31 mouse cellular contexts compared by ENCODE assay signal in the genomic region with DNA sequence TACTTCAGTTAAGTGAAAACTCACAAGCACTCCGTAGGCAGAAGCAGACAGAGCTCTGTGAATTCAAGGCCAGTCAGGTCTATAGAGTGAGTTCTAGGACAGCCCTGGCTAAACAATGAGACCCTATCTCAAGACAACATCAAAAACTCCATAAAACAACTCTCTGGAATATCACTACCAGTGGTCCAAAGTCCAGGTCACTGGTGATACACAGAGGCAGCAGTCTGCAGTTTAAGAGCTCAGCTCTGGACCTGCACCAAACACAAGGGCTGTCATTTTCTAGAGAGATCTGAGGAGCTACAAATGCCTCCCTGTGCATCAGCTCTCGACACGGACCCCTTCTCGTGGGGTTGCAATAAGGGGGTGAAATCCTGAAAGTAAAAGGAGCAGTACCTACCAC. TPM values are rescaled to one million over a fixed set of nuclear protein-coding genes. Genes with fewer than 3 reads are reported as not detected.
DNase-seq lines count a peak whose midpoint lies in the region; ATAC-seq lines count a peak whose summit lies in the region.
"Had no signal": no experiment of that assay in that cellular context is flagged by ENCODE, and none has a peak within 500 bp of the region (broad histone marks: within the 10 kb centered on the region; RNA-seq: fewer than 3 reads in every experiment).

No protein-coding gene starts in this region.

- peaks cover 15% of the 10 kb centered on the region for H3K4me1 ChIP-seq in kidney, embryonic 14.5 days (ENCODE audit: control insufficient read depth, insufficient read depth, low read length)
- H3K4me1 ChIP-seq in intestine, embryonic 16.5 days (ENCODE audit: control insufficient read depth, insufficient read depth, low read length): peaks cover 22% of the 10 kb centered on the region
- peaks cover 12% of the 10 kb centered on the region for H3K4me1 ChIP-seq in stomach, embryonic 14.5 days (ENCODE audit: control insufficient read depth, insufficient read depth, low read length)

- no peak overlapping the region for H3K9ac ChIP-seq in kidney, embryonic 14.5 days (ENCODE audit: low read depth, low read length)
- no peak overlapping the region for H3K9ac ChIP-seq in intestine, embryonic 16.5 days (ENCODE audit: low read depth, low read length)
- H3K9ac ChIP-seq in stomach, embryonic 14.5 days (replicated peaks; ENCODE audit: low read depth, low read length): no peak overlapping the region
- H3K9ac ChIP-seq: embryonic facial prominence, embryonic 15.5 days; forebrain, embryonic 13.5 days; heart, embryonic 15.5 days; limb, embryonic 13.5 days; liver, embryonic 15.5 days; lung, embryonic 15.5 days; midbrain, embryonic 12.5 days; neural tube, embryonic 12.5 days had no signal

- 90% methylated on average over 4 of the region's 4 CpGs for WGBS in kidney, embryonic 14.5 days
- 65% methylated on average over 4 of the region's 4 CpGs for WGBS in intestine, embryonic 16.5 days
- 84% methylated on average over 4 of the region's 4 CpGs for WGBS in stomach, embryonic 14.5 days

- H3K36me3 ChIP-seq in kidney, embryonic 14.5 days (ENCODE audit: control insufficient read depth, insufficient read depth, low read length): peaks cover 6% of the 10 kb centered on the region
- H3K36me3 ChIP-seq in intestine, embryonic 16.5 days (ENCODE audit: control insufficient read depth, insufficient read depth, low read length): peaks cover 3% of the 10 kb centered on the region
- H3K36me3 ChIP-seq in stomach, embryonic 14.5 days (ENCODE audit: control insufficient read depth, insufficient read depth, low read length): peaks cover 1% of the 10 kb centered on the region; the same call in 1 of the 2 replicates

- DNase-seq in cerebellum, adult 9-10 months: peak; percentile 33
- DNase-seq in cerebellum, postnatal 36 days: no peak
- peak; percentile 59 for DNase-seq in kidney, adult 9 months
- no peak for DNase-seq in left cerebral cortex, postnatal 25 days (ENCODE audit: low spot score in 2 of 2)
- DNase-seq: adrenal gland, postnatal 25 days; cerebellum, postnatal 10 days; gastrocnemius, postnatal 14 days; right cerebral cortex, postnatal 4 days; thymus, postnatal 14 days had no signal

- ATAC-seq in kidney, embryonic 14.5 days (ENCODE audit: low FRiP score, low TSS enrichment): no peak
- ATAC-seq in intestine, embryonic 16.5 days: no peak
- no peak for ATAC-seq in stomach, embryonic 14.5 days (ENCODE audit: insufficient number of reproducible peaks, insufficient read depth, low FRiP score, low read depth)
- no peak for ATAC-seq in CD4-positive, CD25-positive, alpha-beta regulatory T cell, adult 4 months
- ATAC-seq: forebrain, embryonic 13.5 days; hindbrain, embryonic 16.5 days had no signal

- no peak overlapping the region for H3K4me2 ChIP-seq in kidney, embryonic 14.5 days (replicated peaks; ENCODE audit: low read depth, low read length)
- H3K4me2 ChIP-seq in intestine, embryonic 16.5 days (ENCODE audit: low read depth, low read length): 0 out of 2 replicates have a peak overlapping the region, but pooled peaks have one; percentile 4
- no peak overlapping the region for H3K4me2 ChIP-seq in stomach, embryonic 14.5 days (replicated peaks; ENCODE audit: low read depth, low read length)
- H3K4me2 ChIP-seq: embryonic facial prominence, embryonic 15.5 days; forebrain, embryonic 13.5 days; heart, embryonic 15.5 days; limb, embryonic 13.5 days; liver, embryonic 15.5 days; lung, embryonic 15.5 days; midbrain, embryonic 12.5 days; neural tube, embryonic 12.5 days had no signal

- H3K27me3 ChIP-seq in kidney, embryonic 14.5 days (ENCODE audit: control insufficient read depth, insufficient read depth, low read length): peaks cover 5% of the 10 kb centered on the region
- peaks cover under 1% of the 10 kb centered on the region; the same call in 1 of the 2 replicates for H3K27me3 ChIP-seq in intestine, embryonic 16.5 days (replicated peaks; ENCODE audit: control insufficient read depth, insufficient read depth, low read length)
- no peaks in the 10 kb centered on the region for H3K27me3 ChIP-seq in stomach, embryonic 14.5 days (ENCODE audit: control insufficient read depth, insufficient read depth, low read length)

- no peaks in the 10 kb centered on the region for H3K9me3 ChIP-seq in kidney, embryonic 14.5 days (ENCODE audit: control insufficient read depth, low read length)
- H3K9me3 ChIP-seq in intestine, embryonic 16.5 days (ENCODE audit: control insufficient read depth, low read length): no peaks in the 10 kb centered on the region
- H3K9me3 ChIP-seq in stomach, embryonic 14.5 days (ENCODE audit: control insufficient read depth, low read depth, low read length): no peaks in the 10 kb centered on the region
- H3K9me3 ChIP-seq: embryonic facial prominence, embryonic 10.5 days; embryonic facial prominence, embryonic 15.5 days; forebrain, embryonic 13.5 days; heart, embryonic 10.5 days; heart, embryonic 15.5 days; limb, embryonic 13.5 days; liver, embryonic 15.5 days; lung, embryonic 15.5 days; midbrain, embryonic 12.5 days; neural tube, embryonic 12.5 days had no signal

- no peak overlapping the region for H3K27ac ChIP-seq in kidney, embryonic 14.5 days (ENCODE audit: low read depth, low read length)
- peak overlapping the region; percentile 62; the same call in 1 of the 2 replicates for H3K27ac ChIP-seq in intestine, embryonic 16.5 days (ENCODE audit: low read length)
- H3K27ac ChIP-seq in stomach, embryonic 14.5 days (ENCODE audit: low read length): 0 out of 2 replicates have a peak overlapping the region, but pooled peaks have one; percentile 21
- H3K27ac ChIP-seq: embryonic facial prominence, embryonic 10.5 days; embryonic facial prominence, embryonic 15.5 days; forebrain, embryonic 13.5 days; heart, embryonic 10.5 days; heart, embryonic 15.5 days; layer of hippocampus, adult 2 months; left cerebral cortex, adult 2 months; limb, embryonic 13.5 days; liver, embryonic 15.5 days; lung, embryonic 15.5 days; midbrain, embryonic 12.5 days; neural tube, embryonic 12.5 days had no signal

- intact Hi-C loops in left cerebral cortex, postnatal 25 days (cut with DNase I): no loop called here

- H3K4me3 ChIP-seq in kidney, embryonic 14.5 days (ENCODE audit: low read length): no peak overlapping the region
- H3K4me3 ChIP-seq in intestine, embryonic 16.5 days (ENCODE audit: low read length): no peak overlapping the region
- no peak overlapping the region for H3K4me3 ChIP-seq in stomach, embryonic 14.5 days (ENCODE audit: low read depth, low read length)
- H3K4me3 ChIP-seq: embryonic facial prominence, embryonic 10.5 days; embryonic facial prominence, embryonic 15.5 days; forebrain, embryonic 13.5 days; heart, embryonic 10.5 days; heart, embryonic 15.5 days; layer of hippocampus, adult 2 months; left cerebral cortex, adult 2 months; limb, embryonic 13.5 days; liver, embryonic 15.5 days; lung, embryonic 15.5 days; midbrain, embryonic 12.5 days; myocyte; neural tube, embryonic 12.5 days had no signal

RNA-seq across cellular contexts. Expression of a gene that starts 3.3 kb away (rescaled TPM):
- 5.2 and 9.0 TPM in 2 replicates for polyA plus RNA-seq in kidney, embryonic 14.5 days (2014; fragmentation: Nextera tagmentation; extraction: Ambion mirVana)
- 41.7 and 47.7 TPM in 2 replicates for polyA plus RNA-seq in intestine, embryonic 16.5 days (2015; fragmentation: Nextera tagmentation; extraction: Ambion mirVana)
- polyA plus RNA-seq in stomach, embryonic 14.5 days (2014; fragmentation: Nextera tagmentation; extraction: Ambion mirVana): 6.5 and 6.8 TPM in 2 replicates
- polyA plus RNA-seq in CD4-positive, CD25-positive, alpha-beta regulatory T cell, adult 4 months (2017; shearing (Covaris generic)): 1 to 10 TPM; 2.2 to 5.7 TPM
- total RNA-seq in left cerebral cortex, postnatal 25 days (2021): 10 to 100 TPM; 60.6 to 65.2 TPM

RNA-seq across cellular contexts. Expression of a gene that starts 6.9 kb away (rescaled TPM):
- 2.1 and 3.8 TPM in 2 replicates for polyA plus RNA-seq in kidney, embryonic 14.5 days (2014; fragmentation: Nextera tagmentation; extraction: Ambion mirVana)
- 0.73 and 1.4 TPM in 2 replicates for polyA plus RNA-seq in intestine, embryonic 16.5 days (2015; fragmentation: Nextera tagmentation; extraction: Ambion mirVana)
- 1.5 and 1.8 TPM in 2 replicates for polyA plus RNA-seq in stomach, embryonic 14.5 days (2014; fragmentation: Nextera tagmentation; extraction: Ambion mirVana)
- polyA plus RNA-seq in CD4-positive, CD25-positive, alpha-beta regulatory T cell, adult 4 months (2017; shearing (Covaris generic)): not detected
- total RNA-seq in left cerebral cortex, postnatal 25 days (2021): 10 to 100 TPM; 27.9 to 31.2 TPM
- total RNA-seq: adrenal gland, postnatal 25 days; gastrocnemius, postnatal 14 days; heart, postnatal 25 days; megakaryocyte, adult 5-6 weeks had no signal
- polyA plus RNA-seq: forebrain, embryonic 13.5 days; hindbrain, embryonic 11.5 days had no signal

RNA-seq across cellular contexts. Expression of a gene that starts 8.4 kb away (rescaled TPM):
- polyA plus RNA-seq in kidney, embryonic 14.5 days (2014; fragmentation: Nextera tagmentation; extraction: Ambion mirVana): 177 and 235 TPM in 2 replicates
- 234 and 241 TPM in 2 replicates for polyA plus RNA-seq in intestine, embryonic 16.5 days (2015; fragmentation: Nextera tagmentation; extraction: Ambion mirVana)
- 166 and 172 TPM in 2 replicates for polyA plus RNA-seq in stomach, embryonic 14.5 days (2014; fragmentation: Nextera tagmentation; extraction: Ambion mirVana)
- polyA plus RNA-seq in CD4-positive, CD25-positive, alpha-beta regulatory T cell, adult 4 months (2017; shearing (Covaris generic)): 100 to 1,000 TPM; 224 to 246 TPM
- 100 to 1,000 TPM; 337 to 358 TPM for total RNA-seq in left cerebral cortex, postnatal 25 days (2021)

RNA-seq across cellular contexts. Expression of a gene that starts 8.8 kb away (rescaled TPM):
- 164 and 181 TPM in 2 replicates for polyA plus RNA-seq in kidney, embryonic 14.5 days (2014; fragmentation: Nextera tagmentation; extraction: Ambion mirVana)
- polyA plus RNA-seq in intestine, embryonic 16.5 days (2015; fragmentation: Nextera tagmentation; extraction: Ambion mirVana): 97.6 and 111 TPM in 2 replicates
- 152 and 158 TPM in 2 replicates for polyA plus RNA-seq in stomach, embryonic 14.5 days (2014; fragmentation: Nextera tagmentation; extraction: Ambion mirVana)
- 100 to 1,000 TPM; 214 to 232 TPM for polyA plus RNA-seq in CD4-positive, CD25-positive, alpha-beta regulatory T cell, adult 4 months (2017; shearing (Covaris generic))
- total RNA-seq in left cerebral cortex, postnatal 25 days (2021): 10 to 100 TPM; 35.0 to 43.2 TPM

RNA-seq across cellular contexts. Expression of a gene that starts 16.0 kb away (rescaled TPM):
- polyA plus RNA-seq in kidney, embryonic 14.5 days (2014; fragmentation: Nextera tagmentation; extraction: Ambion mirVana): 0.12 and 0.51 TPM in 2 replicates
- 0.45 and 0.48 TPM in 2 replicates for polyA plus RNA-seq in intestine, embryonic 16.5 days (2015; fragmentation: Nextera tagmentation; extraction: Ambion mirVana)
- polyA plus RNA-seq in stomach, embryonic 14.5 days (2014; fragmentation: Nextera tagmentation; extraction: Ambion mirVana): 0.35 and 0.95 TPM in 2 replicates
- polyA plus RNA-seq in CD4-positive, CD25-positive, alpha-beta regulatory T cell, adult 4 months (2017; shearing (Covaris generic)): not detected
- total RNA-seq in left cerebral cortex, postnatal 25 days (2021): 10 to 100 TPM; 33.2 to 40.7 TPM
- total RNA-seq: gastrocnemius, postnatal 14 days; granulocyte monocyte progenitor cell, adult 5-6 weeks had no signal
- polyA plus RNA-seq: embryonic facial prominence, embryonic 10.5 days; forebrain, embryonic 13.5 days had no signal

Comparison
In these comparisons a context has a peak if more than half of its experiments do, and no peak if none do; other contexts are left out.
1. DNase-seq: peak in cerebellum, adult 9-10 months (single experiment) and kidney, adult 9 months (single experiment); none in cerebellum, postnatal 36 days (0 of 2) and left cerebral cortex, postnatal 25 days (0 of 2).